Mouse (Mus musculus) liver, embryonic 14.5 days (tissue): ENCODE results near the gene Klhl6. TPM values are rescaled to one million over a fixed set of nuclear protein-coding genes. Genes with fewer than 3 reads are reported as not detected.

Experiments used
- ATAC-seq: fragments of 200-750 bp; cut with Nextera tagmentation; 2 replicates; pipeline ENCODE4 v1.8.0; 2017; ENCODE audit warnings: moderate number of reproducible peaks, mild to moderate bottlenecking, moderate library complexity; ENCODE audit not compliant: insufficient read depth
- DNase-seq, 3 experiments: peaks; one replicate each; pipeline ENCODE4 v3.0.0-alpha.2; 2012 to 2013; ENCODE audit warnings: low read depth in 3 of 3, low spot score in 3 of 3
- H3K27ac ChIP-seq: fragments of 300-500 bp; sonication (generic); 2 replicates; pipeline ENCODE4 v1.5.1; 2014; ENCODE audit warnings: moderate library complexity, mild to moderate bottlenecking, control low read depth, inconsistent platforms
- H3K27me3 ChIP-seq: fragments of 300-500 bp; sonication (generic); 2 replicates; pipeline ENCODE4 v1.6.1; 2014; ENCODE audit warnings: mild to moderate bottlenecking, low read length, moderate library complexity; ENCODE audit not compliant: control insufficient read depth, insufficient read depth
- H3K36me3 ChIP-seq: fragments of 300-500 bp; sonication (generic); replicated peaks from 2 replicates; pipeline ENCODE4 v1.6.1; 2014; ENCODE audit warnings: low read depth; ENCODE audit not compliant: control insufficient read depth, insufficient read depth
- H3K4me1 ChIP-seq, 2 experiments: fragments of 200-500 bp in 1 of 2; fragments of 300-500 bp in 1 of 2; sonication (generic) in 1 of 2; replicated peaks; 2 replicates each; pipeline ENCODE4 v1.6.1; 2012 to 2014; ENCODE audit warnings: antibody characterized with exemption in 1 of 2, inconsistent platforms in 1 of 2, low read length in 1 of 2; ENCODE audit not compliant: control insufficient read depth in 2 of 2, insufficient read depth in 2 of 2
- H3K4me2 ChIP-seq: fragments of 300-500 bp; sonication (generic); 2 replicates; pipeline ENCODE4 v1.6.1; 2014; ENCODE audit warnings: low read depth, mild to moderate bottlenecking, control low read depth, moderate library complexity
- H3K4me3 ChIP-seq, 2 experiments: fragments of 200-500 bp in 1 of 2; fragments of 300-500 bp in 1 of 2; sonication (generic) in 1 of 2; 2 replicates each; pipeline ENCODE4 v1.5.1; 2012 to 2014; ENCODE audit warnings: low read depth in 2 of 2, low read length in 2 of 2, mild to moderate bottlenecking in 2 of 2, control low read depth in 1 of 2, inconsistent platforms in 1 of 2, moderate library complexity in 1 of 2; ENCODE audit not compliant: insufficient read depth in 1 of 2
- H3K9ac ChIP-seq: fragments of 300-500 bp; sonication (generic); replicated peaks from 2 replicates; pipeline ENCODE4 v1.6.1; 2014; ENCODE audit warnings: mild to moderate bottlenecking, control low read depth, moderate library complexity
- H3K9me3 ChIP-seq: fragments of 300-500 bp; sonication (generic); 2 replicates; pipeline ENCODE4 v1.6.1; 2016; ENCODE audit warnings: low read length, mixed read lengths; ENCODE audit not compliant: control insufficient read depth
- CTCF ChIP-seq: IDR thresholded peaks from 2 replicates; pipeline ENCODE4 v1.5.1; 2016; ENCODE audit warnings: antibody characterized with exemption, low read depth, control low read depth
- EP300 ChIP-seq: IDR thresholded peaks from 2 replicates; pipeline ENCODE4 v1.6.1; 2016; ENCODE audit warnings: antibody characterized with exemption, low read depth
- WGBS: fragments of 180-500 bp; shearing (Covaris S2); extraction: QIAGEN DNeasy Blood & Tissue Kit; methylation state at CpG from one replicate; pipeline ENCODE4 v1.1.7; 2014; ENCODE audit not compliant: insufficient replicate concordance; 5-methylcytosine and 5-hydroxymethylcytosine counted together
- polyA plus RNA-seq, 2 experiments: library from polyadenylated mRNA; depleted of rRNA in 1 of 2; stranded (reverse) in 1 of 2; unstranded in 1 of 2; fragments of >200 nt; fragmentation: Nextera tagmentation in 1 of 2; extraction: Ambion mirVana in 1 of 2; gene quantifications; 2 replicates each; pipeline versions ENCODE4 v1.2.1 to v1.2.3; 2012 to 2014

Gene Klhl6
- polyA plus RNA-seq, 2 experiments = 5.0 to 8.2 TPM

DNA sequence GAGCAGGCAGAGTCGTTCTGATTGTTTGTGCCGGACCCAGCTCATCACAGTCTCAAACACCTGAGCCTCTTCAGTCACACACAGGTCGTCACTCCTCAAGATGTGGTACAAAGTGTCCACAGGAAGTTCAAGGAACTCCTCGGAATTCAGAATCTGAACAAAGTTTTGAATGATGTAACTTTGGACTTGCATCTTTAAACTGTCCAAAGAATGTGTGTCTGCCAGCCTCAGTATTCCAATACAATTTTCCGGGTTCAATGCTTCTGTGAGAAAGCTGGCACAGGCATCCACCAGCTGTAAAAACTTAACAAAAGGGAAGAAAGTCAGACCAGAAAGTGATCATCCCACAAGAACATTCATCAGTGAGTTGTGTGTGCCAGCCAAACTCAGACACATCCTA, 25.8 kb downstream of the Klhl6 start:
- no peaks in the 10 kb centered on the region for H3K9me3 ChIP-seq
- H3K4me2 ChIP-seq = no peak overlapping the region
- TF ChIP-seq EP300 = no peak
- no peak for TF ChIP-seq CTCF
- ATAC-seq (no peak), DNase-seq (no peak)
- WGBS = 60% methylated on average over 5 of the region's 5 CpGs
- no peaks in the 10 kb centered on the region; a peak in 1 of 4 replicates for H3K4me1 ChIP-seq
- no peak overlapping the region for H3K27ac ChIP-seq
- H3K9ac ChIP-seq = no peak overlapping the region
- H3K4me3 ChIP-seq = no peak overlapping the region
- H3K36me3 ChIP-seq = no peaks in the 10 kb centered on the region
- H3K27me3 ChIP-seq = no peaks in the 10 kb centered on the region

- H3K9ac ChIP-seq = no peak overlapping the region
- H3K9me3 ChIP-seq = no peaks in the 10 kb centered on the region
- no peak overlapping the region for H3K27ac ChIP-seq
- TF ChIP-seq EP300 = no peak
- TF ChIP-seq CTCF = no peak
- H3K4me2 ChIP-seq = no peak overlapping the region
- WGBS = 62% methylated on average over 3 of the region's 3 CpGs
- no peak overlapping the region for H3K4me3 ChIP-seq
- DNase-seq = no peak
- no peaks in the 10 kb centered on the region for H3K36me3 ChIP-seq
- no peaks in the 10 kb centered on the region for H3K27me3 ChIP-seq
- ATAC-seq = no peak
- H3K4me1 ChIP-seq = no peaks in the 10 kb centered on the region
These were observed 35.5 kb downstream of the Klhl6 start for GRCm38 (mm10) chr16:19947336-19947735.

- DNase-seq = no peak
These were observed 36.1 kb downstream of the Klhl6 start for GRCm38 (mm10) chr16:19946578-19947298.

GRCm38 (mm10) chr16:19920823-19921222, 62.0 kb downstream of the Klhl6 start:
- Histone ChIP-seq H3K36me3 (no peaks in the 10 kb centered on the region), H3K27me3 (no peaks in the 10 kb centered on the region), H3K9me3 (no peaks in the 10 kb centered on the region), H3K9ac (no peak overlapping the region), H3K4me1 (no peaks in the 10 kb centered on the region), H3K4me3 (no peak overlapping the region), H3K4me2 (no peak overlapping the region), H3K27ac (no peak overlapping the region)
- no peak for TF ChIP-seq EP300
- no peak for TF ChIP-seq CTCF
- DNase-seq (no peak), ATAC-seq (no peak)

More at GRCm38 (mm10) chr16:19946578-19947298, 36.1 kb downstream of the Klhl6 start:
- H3K4me3 ChIP-seq = no peak overlapping the region
- H3K4me1 ChIP-seq = no peaks in the 10 kb centered on the region
- no peak overlapping the region for H3K4me2 ChIP-seq
- WGBS = 67% methylated on average over 11 of the region's 11 CpGs
- no peaks in the 10 kb centered on the region for H3K27me3 ChIP-seq
- no peak overlapping the region for H3K9ac ChIP-seq
- H3K27ac ChIP-seq = no peak overlapping the region
- TF ChIP-seq CTCF = no peak
- no peak for TF ChIP-seq EP300
- no peak for ATAC-seq
- H3K9me3 ChIP-seq = no peaks in the 10 kb centered on the region
- no peaks in the 10 kb centered on the region for H3K36me3 ChIP-seq

- H3K9me3 ChIP-seq = no peaks in the 10 kb centered on the region
- H3K4me3 ChIP-seq = no peak overlapping the region
- H3K27me3 ChIP-seq = no peaks in the 10 kb centered on the region
- ATAC-seq = no peak
- no peak for TF ChIP-seq CTCF
- TF ChIP-seq EP300 = no peak
- H3K4me2 ChIP-seq = no peak overlapping the region
- H3K9ac ChIP-seq = no peak overlapping the region
- no peaks in the 10 kb centered on the region for H3K36me3 ChIP-seq
- H3K27ac ChIP-seq = no peak overlapping the region
- WGBS = 42% methylated on average over 1 of the region's 1 CpGs
- H3K4me1 ChIP-seq = no peaks in the 10 kb centered on the region
- no peak for DNase-seq
These were observed 64.6 kb downstream of the Klhl6 start for GRCm38 (mm10) chr16:19918286-19918685.
